Mouse (Mus musculus) embryonic facial prominence, embryonic 11.5 days (tissue): ENCODE measurements around the gene Cpsf7. TPM values are rescaled to one million over a fixed set of nuclear protein-coding genes. Genes with fewer than 3 reads are reported as not detected.

Experiments
- ATAC-seq: fragments of 200-750 bp; cut with Nextera tagmentation; replicated peaks from 2 replicates; pipeline ENCODE4 v1.8.0; 2017; ENCODE audit warnings: low read depth; ENCODE audit not compliant: insufficient number of reproducible peaks, low FRiP score, low TSS enrichment
- DNase-seq: peaks from one replicate; pipeline ENCODE4 v3.0.0-alpha.2; 2015; ENCODE audit warnings: low spot score
- H3K27ac ChIP-seq: fragments of 300-500 bp; sonication (generic); replicated peaks from 2 replicates; pipeline ENCODE4 v1.5.1; 2014; ENCODE audit warnings: mild to moderate bottlenecking, low read depth, low read length, control low read depth
- H3K27me3 ChIP-seq: fragments of 300-500 bp; sonication (generic); 2 replicates; pipeline ENCODE4 v1.6.1; 2014; ENCODE audit warnings: mild to moderate bottlenecking, low read length, moderate library complexity, mixed read lengths; ENCODE audit not compliant: control insufficient read depth, insufficient read depth
- H3K36me3 ChIP-seq: fragments of 300-500 bp; sonication (generic); replicated peaks from 2 replicates; pipeline ENCODE4 v1.6.1; 2014; ENCODE audit warnings: low read depth, mild to moderate bottlenecking, low read length, moderate library complexity, mixed read lengths; ENCODE audit not compliant: control insufficient read depth, insufficient read depth
- H3K4me1 ChIP-seq: fragments of 300-500 bp; sonication (generic); 2 replicates; pipeline ENCODE4 v1.6.1; 2014; ENCODE audit warnings: low read length, mixed read lengths; ENCODE audit not compliant: control insufficient read depth, insufficient read depth
- H3K4me2 ChIP-seq: fragments of 300-500 bp; sonication (generic); 2 replicates; pipeline ENCODE4 v1.6.1; 2014; ENCODE audit warnings: low read depth, mild to moderate bottlenecking, control low read depth, low read length, moderate library complexity
- H3K4me3 ChIP-seq: fragments of 300-500 bp; sonication (generic); 2 replicates; pipeline ENCODE4 v1.5.1; 2014; ENCODE audit warnings: low read depth, low read length, control low read depth
- H3K9ac ChIP-seq: fragments of 300-500 bp; sonication (generic); replicated peaks from 2 replicates; pipeline ENCODE4 v1.6.1; 2014; ENCODE audit warnings: mild to moderate bottlenecking, control low read depth, low read length
- H3K9me3 ChIP-seq: fragments of 300-500 bp; sonication (generic); replicated peaks from 2 replicates; pipeline ENCODE4 v1.6.1; 2016; ENCODE audit warnings: mild to moderate bottlenecking, low read length, inconsistent platforms, mixed read lengths; ENCODE audit not compliant: control insufficient read depth
- WGBS: fragments of 180-500 bp; shearing (Covaris S2); extraction: QIAGEN DNeasy Blood & Tissue Kit; methylation state at CpG from one replicate; pipeline ENCODE4 v1.1.7; 2014; 5-methylcytosine and 5-hydroxymethylcytosine counted together
- polyA plus RNA-seq: library from polyadenylated mRNA; unstranded; fragments of >200 nt; fragmentation: Nextera tagmentation; extraction: Ambion mirVana; gene quantifications from 2 replicates; pipeline ENCODE4 v1.2.1, GENCODE M21; 2014

The Cpsf7 gene
- polyA plus RNA-seq, 1 experiment from 2014 or later: 64.6 TPM

- Histone ChIP-seq H3K9ac (no peak overlapping the region), H3K4me1 (no peaks in the 10 kb centered on the region), H3K4me2 (no peak overlapping the region), H3K4me3 (no peak overlapping the region), H3K36me3 (no peaks in the 10 kb centered on the region), H3K27me3 (no peaks in the 10 kb centered on the region), H3K9me3 (no peaks in the 10 kb centered on the region), H3K27ac (no peak overlapping the region)
- WGBS: 10% methylated on average over 4 of the region's 4 CpGs
- ATAC-seq (0 out of 2 replicates have a peak, but pooled peaks have one; percentile 75), DNase-seq (peak; percentile 74)
Measured at GRCm38 (mm10) chr19:10502571-10502970, 22.5 kb upstream of the Cpsf7 start.

- Histone ChIP-seq H3K9ac (no peak overlapping the region), H3K27ac (no peak overlapping the region), H3K4me1 (no peaks in the 10 kb centered on the region), H3K36me3 (no peaks in the 10 kb centered on the region; the same call in 1 of the 2 replicates), H3K4me3 (no peak overlapping the region), H3K9me3 (no peaks in the 10 kb centered on the region), H3K4me2 (no peak overlapping the region), H3K27me3 (no peaks in the 10 kb centered on the region)
- no peak for ATAC-seq
- DNase-seq: no peak
- WGBS: 83% methylated on average over 6 of the region's 6 CpGs
Measured at GRCm38 (mm10) chr19:10510759-10511330, 14.2 kb upstream of the Cpsf7 start.

GRCm38 (mm10) chr19:10520355-10520754 is 4.7 kb upstream of the Cpsf7 start:
- WGBS: 53% methylated on average over 1 of the region's 1 CpGs
- no peak overlapping the region for H3K4me3 ChIP-seq
- H3K27ac ChIP-seq: no peak overlapping the region
- no peak overlapping the region for H3K4me2 ChIP-seq
- H3K27me3 ChIP-seq: no peaks in the 10 kb centered on the region
- no peaks in the 10 kb centered on the region; the same call in 1 of the 2 replicates for H3K36me3 ChIP-seq
- DNase-seq (peak; percentile 45), ATAC-seq (no peak)
- no peaks in the 10 kb centered on the region for H3K9me3 ChIP-seq
- H3K4me1 ChIP-seq: no peaks in the 10 kb centered on the region
- H3K9ac ChIP-seq: no peak overlapping the region

GRCm38 (mm10) chr19:10521926-10522325 is 3.1 kb upstream of the Cpsf7 start:
- H3K9me3 ChIP-seq: no peaks in the 10 kb centered on the region
- H3K36me3 ChIP-seq: no peaks in the 10 kb centered on the region; the same call in 1 of the 2 replicates
- 77% methylated on average over 1 of the region's 1 CpGs for WGBS
- H3K4me3 ChIP-seq: no peak overlapping the region
- no peak overlapping the region for H3K27ac ChIP-seq
- no peaks in the 10 kb centered on the region for H3K27me3 ChIP-seq
- DNase-seq (no peak), ATAC-seq (no peak)
- H3K9ac ChIP-seq: no peak overlapping the region
- no peaks in the 10 kb centered on the region for H3K4me1 ChIP-seq
- H3K4me2 ChIP-seq: no peak overlapping the region

GRCm38 (mm10) chr19:10523483-10524080 is 1.5 kb upstream of the Cpsf7 start:
- Histone ChIP-seq H3K9me3 (no peaks in the 10 kb centered on the region), H3K4me1 (no peaks in the 10 kb centered on the region), H3K4me2 (no peak overlapping the region), H3K27me3 (no peaks in the 10 kb centered on the region), H3K36me3 (no peaks in the 10 kb centered on the region), H3K9ac (no peak overlapping the region), H3K4me3 (no peak overlapping the region), H3K27ac (no peak overlapping the region)
- DNase-seq: no peak
- no peak for ATAC-seq
- 86% methylated on average over 5 of the region's 5 CpGs for WGBS

GRCm38 (mm10) chr19:10524784-10525105 is 321 bp upstream of the Cpsf7 start:
- Histone ChIP-seq H3K9me3 (no peaks in the 10 kb centered on the region), H3K27ac (peak overlapping the region; percentile 96), H3K27me3 (no peaks in the 10 kb centered on the region), H3K4me3 (peak overlapping the region; percentile 98), H3K36me3 (no peaks in the 10 kb centered on the region), H3K9ac (peak overlapping the region; percentile 98), H3K4me2 (peak overlapping the region; percentile 76), H3K4me1 (no peaks in the 10 kb centered on the region)
- under 1% methylated on average over 19 of the region's 19 CpGs for WGBS
- DNase-seq: no peak
- ATAC-seq: no peak; the same call in 1 of the 2 replicates

- DNase-seq (peak; percentile 84), ATAC-seq (peak; percentile 1; the same call in 1 of the 2 replicates)
- Histone ChIP-seq H3K27me3 (no peaks in the 10 kb centered on the region), H3K27ac (peak within 1 kb of the TSS; percentile 96), H3K4me2 (peak within 1 kb of the TSS; percentile 76), H3K36me3 (0 out of 2 replicates have a peak, but pooled peaks cover 3% of the 10 kb centered on the region), H3K9me3 (no peaks in the 10 kb centered on the region), H3K4me1 (no peaks in the 10 kb centered on the region), H3K9ac (peak within 1 kb of the TSS; percentile 98), H3K4me3 (peak within 1 kb of the TSS; percentile 98)
- 0% methylated on average over 11 of the region's 11 CpGs for WGBS
Measured at GRCm38 (mm10) chr19:10525910-10526309, 844 bp downstream of the Cpsf7 start, which contains the start of gene Sdhaf2. TSS of gene Sdhaf2 (minus strand) at chr19:10526142.

- H3K4me2 ChIP-seq: no peak overlapping the region
- WGBS: 100% methylated on average over 1 of the region's 1 CpGs
- peaks cover 7% of the 10 kb centered on the region for H3K36me3 ChIP-seq
- H3K27ac ChIP-seq: no peak overlapping the region
- DNase-seq (no peak), ATAC-seq (no peak)
- no peaks in the 10 kb centered on the region for H3K9me3 ChIP-seq
- no peak overlapping the region for H3K9ac ChIP-seq
- H3K4me3 ChIP-seq: no peak overlapping the region
- no peaks in the 10 kb centered on the region for H3K27me3 ChIP-seq
- no peaks in the 10 kb centered on the region for H3K4me1 ChIP-seq
Measured at GRCm38 (mm10) chr19:10530082-10530481, 5.0 kb downstream of the Cpsf7 start.
